Mouse (Mus musculus): ENCODE measurements around the gene Capzb. TPM values are rescaled to one million over a fixed set of nuclear protein-coding genes. Genes with fewer than 3 reads are reported as not detected.
A peak's percentile ranks its signal among the peaks of the same experiment; 100 is the strongest.

The Capzb gene
- polyA plus RNA-seq (2015; fragmentation: Nextera tagmentation; extraction: Ambion mirVana), result 340 and 343 TPM in 2 replicates

DNA sequence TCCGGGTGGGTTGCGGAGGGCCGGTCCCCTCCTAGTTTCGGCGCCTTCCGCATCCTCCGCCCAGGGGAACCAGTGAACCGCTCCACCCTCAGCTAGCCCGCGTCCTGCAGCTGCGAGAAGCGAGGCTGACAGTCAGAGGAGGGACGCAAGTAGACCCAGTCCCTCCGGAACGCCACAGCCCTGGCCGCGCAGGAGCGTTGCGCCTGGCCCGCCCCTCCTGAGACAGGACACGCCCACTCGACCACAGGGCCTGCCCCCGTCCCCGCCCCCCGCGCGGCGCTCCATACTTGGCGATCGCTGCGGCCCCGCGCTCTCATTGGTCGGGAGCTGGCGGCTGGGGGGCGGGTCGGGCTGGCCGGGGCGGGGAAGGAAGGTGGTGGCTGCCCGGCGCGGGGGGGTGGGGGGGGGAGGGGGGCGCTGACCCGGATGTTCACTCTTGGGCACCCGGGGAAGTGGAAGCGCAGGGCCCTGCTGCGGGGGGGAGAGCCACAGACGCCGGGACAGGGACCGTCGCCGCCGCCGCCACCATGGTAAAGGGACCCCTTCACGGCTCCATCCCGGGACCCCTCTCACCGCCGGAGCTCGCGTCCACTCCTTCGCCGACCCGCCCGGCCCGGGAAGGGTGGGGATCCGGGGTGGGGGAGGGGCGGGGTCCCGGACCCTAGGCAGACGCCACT lies at the start of gene Capzb:
Gene Capzb (plus strand): TSS at position 401 of the 677 bp plus-strand sequence.
- Histone ChIP-seq H3K36me3 (no peaks in the 10 kb centered on the region), H3K4me2 (peak within 1 kb of the TSS; percentile 100), H3K9me3 (no peaks in the 10 kb centered on the region), H3K9ac (peak within 1 kb of the TSS; percentile 97), H3K27ac (peak within 1 kb of the TSS; percentile 93), H3K27me3 (no peaks in the 10 kb centered on the region), H3K4me3 (peak within 1 kb of the TSS; percentile 99), H3K4me1 (replicated peaks) (peaks cover 57% of the 10 kb centered on the region)
- ATAC-seq (ENCODE audit: low FRiP score), result peak; percentile 97
- under 1% methylated on average over 35 of the region's 69 CpGs for WGBS

DNA sequence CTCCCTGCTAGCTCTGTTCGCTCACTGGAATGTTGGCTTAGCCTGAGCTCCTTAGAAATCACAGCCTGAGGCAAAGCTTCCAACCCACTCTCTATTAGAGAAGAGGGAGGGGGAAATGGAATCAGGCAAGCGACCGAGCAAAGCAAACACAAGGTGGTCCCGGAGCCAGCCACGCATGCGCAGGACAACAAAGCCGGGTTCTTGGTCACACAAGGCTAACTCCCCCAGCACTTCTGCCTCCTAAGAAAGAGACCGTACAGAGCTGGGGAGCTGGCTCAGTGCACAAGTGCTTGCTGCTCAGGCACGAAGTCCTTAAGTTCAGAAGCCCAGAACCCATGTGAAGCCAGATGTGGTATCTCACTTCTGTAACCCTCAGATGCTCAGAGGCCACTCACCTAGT lies 49.7 kb upstream of the Capzb start:
- Histone ChIP-seq H3K4me2 (no peak overlapping the region), H3K27ac (no peak overlapping the region), H3K9me3 (peaks cover 7% of the 10 kb centered on the region), H3K4me3 (no peak overlapping the region), H3K4me1 (replicated peaks) (no peaks in the 10 kb centered on the region), H3K9ac (no peak overlapping the region), H3K27me3 (no peaks in the 10 kb centered on the region), H3K36me3 (no peaks in the 10 kb centered on the region)
- 50% methylated on average over 9 of the region's 9 CpGs for WGBS
- no peak for ATAC-seq (ENCODE audit: low FRiP score)

DNA sequence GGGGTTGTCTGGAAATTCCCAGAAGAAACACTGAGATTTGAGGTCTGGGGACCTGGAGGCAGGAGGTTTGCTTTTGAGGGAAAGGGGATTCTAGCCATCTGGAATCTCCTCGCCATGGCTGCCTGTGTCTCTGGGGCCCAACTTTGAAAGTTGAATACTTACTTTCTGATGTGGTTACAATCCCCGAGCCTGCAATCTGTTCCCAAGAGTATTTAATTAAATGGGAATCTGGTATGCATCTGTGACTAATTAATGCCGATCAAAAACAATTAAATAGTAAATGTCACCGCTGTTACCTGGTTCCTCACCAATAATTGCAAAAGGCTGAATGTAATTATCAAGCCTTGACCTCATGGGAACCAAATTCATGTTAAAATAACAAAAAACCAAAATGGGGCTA lies 48.1 kb upstream of the Capzb start:
- ATAC-seq (ENCODE audit: low FRiP score), result no peak
- H3K9me3 ChIP-seq, result peaks cover 18% of the 10 kb centered on the region
- H3K4me2 ChIP-seq, result no peak overlapping the region
- 62% methylated on average over 4 of the region's 4 CpGs for WGBS
- no peaks in the 10 kb centered on the region for H3K4me1 ChIP-seq (replicated peaks)
- no peaks in the 10 kb centered on the region for H3K36me3 ChIP-seq
- no peaks in the 10 kb centered on the region for H3K27me3 ChIP-seq
- H3K9ac ChIP-seq, result no peak overlapping the region
- no peak overlapping the region for H3K4me3 ChIP-seq
- no peak overlapping the region for H3K27ac ChIP-seq

DNA sequence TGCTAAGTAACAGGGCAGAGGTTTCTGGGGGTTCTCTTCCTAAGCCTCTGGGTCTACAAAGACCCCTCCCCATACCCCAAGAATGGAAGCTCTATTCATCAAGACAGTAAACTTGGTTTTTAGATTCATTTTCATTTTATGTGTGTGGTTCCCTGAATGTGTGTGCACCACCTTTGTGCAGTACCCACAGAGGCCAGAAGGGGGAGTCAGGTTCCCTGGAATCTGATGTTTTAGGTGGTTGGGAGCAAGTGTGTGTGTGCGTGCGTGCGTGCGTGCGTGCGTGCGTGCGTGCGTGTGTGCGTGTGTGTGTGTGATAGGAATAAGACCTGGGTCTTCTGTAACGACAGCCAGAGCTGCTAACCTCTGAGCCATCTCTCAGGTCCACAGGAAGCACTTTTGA lies 47.5 kb upstream of the Capzb start:
- H3K4me2 ChIP-seq, result no peak overlapping the region
- no peaks in the 10 kb centered on the region for H3K27me3 ChIP-seq
- H3K27ac ChIP-seq, result no peak overlapping the region
- 95% methylated on average over 11 of the region's 11 CpGs for WGBS
- H3K4me1 ChIP-seq (replicated peaks), result no peaks in the 10 kb centered on the region
- no peak overlapping the region for H3K9ac ChIP-seq
- H3K4me3 ChIP-seq, result no peak overlapping the region
- ATAC-seq (ENCODE audit: low FRiP score), result no peak
- no peaks in the 10 kb centered on the region for H3K36me3 ChIP-seq
- H3K9me3 ChIP-seq, result peaks cover 18% of the 10 kb centered on the region

DNA sequence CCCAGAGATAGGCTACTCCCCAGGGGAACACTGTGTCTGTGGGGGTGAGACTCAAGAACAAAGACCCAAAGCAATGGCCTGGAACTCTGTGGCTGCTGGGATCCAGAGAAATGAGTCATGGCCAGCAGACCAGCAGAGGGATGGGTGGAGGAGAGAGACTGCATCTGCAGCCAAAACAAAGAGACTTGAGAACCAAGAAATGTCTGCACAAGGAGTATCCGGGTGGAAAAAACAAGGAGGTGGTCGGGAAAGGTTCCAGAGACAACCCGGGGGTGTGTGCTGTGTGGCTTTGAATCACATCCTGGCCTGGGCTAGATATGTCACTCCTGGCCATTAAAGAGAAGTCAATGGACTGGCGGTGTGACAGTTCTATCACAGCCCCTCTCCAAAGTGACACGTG lies 45.9 kb upstream of the Capzb start:
- 87% methylated on average over 5 of the region's 5 CpGs for WGBS
- no peak overlapping the region for H3K4me2 ChIP-seq
- no peak for ATAC-seq (ENCODE audit: low FRiP score)

DNA sequence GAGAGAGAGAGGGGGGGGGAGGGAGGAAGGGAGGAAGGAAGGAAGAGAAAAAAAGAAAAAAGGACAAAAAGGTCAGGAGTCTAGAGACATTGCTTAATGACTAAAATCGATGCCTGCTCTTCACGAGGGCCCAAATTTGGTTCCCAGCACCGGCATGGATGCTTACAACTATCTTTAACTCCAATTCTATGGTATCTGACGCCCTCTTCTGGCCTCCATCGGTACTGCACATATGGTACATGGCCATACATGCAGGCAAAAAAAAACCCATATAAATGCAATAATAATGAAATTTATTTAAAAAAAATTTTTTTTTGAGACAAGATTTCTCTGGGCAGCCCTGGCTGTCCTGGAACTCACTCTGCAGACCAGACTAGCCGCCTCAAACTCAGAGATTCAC lies 41.3 kb upstream of the Capzb start:
- H3K9ac ChIP-seq, result no peak overlapping the region
- H3K4me3 ChIP-seq, result no peak overlapping the region
- H3K9me3 ChIP-seq, result peaks cover 18% of the 10 kb centered on the region
- no peaks in the 10 kb centered on the region for H3K4me1 ChIP-seq (replicated peaks)
- no peak for ATAC-seq (ENCODE audit: low FRiP score)
- H3K27me3 ChIP-seq, result no peaks in the 10 kb centered on the region
- no peaks in the 10 kb centered on the region for H3K36me3 ChIP-seq
- no peak overlapping the region for H3K4me2 ChIP-seq
- H3K27ac ChIP-seq, result no peak overlapping the region
- 72% methylated on average over 6 of the region's 6 CpGs for WGBS

More for the DNA sequence above, 45.9 kb upstream of the Capzb start:
- Histone ChIP-seq H3K27ac (no peak overlapping the region), H3K36me3 (no peaks in the 10 kb centered on the region), H3K9me3 (peaks cover 18% of the 10 kb centered on the region), H3K9ac (no peak overlapping the region), H3K27me3 (no peaks in the 10 kb centered on the region), H3K4me1 (replicated peaks) (no peaks in the 10 kb centered on the region), H3K4me3 (no peak overlapping the region)

DNA sequence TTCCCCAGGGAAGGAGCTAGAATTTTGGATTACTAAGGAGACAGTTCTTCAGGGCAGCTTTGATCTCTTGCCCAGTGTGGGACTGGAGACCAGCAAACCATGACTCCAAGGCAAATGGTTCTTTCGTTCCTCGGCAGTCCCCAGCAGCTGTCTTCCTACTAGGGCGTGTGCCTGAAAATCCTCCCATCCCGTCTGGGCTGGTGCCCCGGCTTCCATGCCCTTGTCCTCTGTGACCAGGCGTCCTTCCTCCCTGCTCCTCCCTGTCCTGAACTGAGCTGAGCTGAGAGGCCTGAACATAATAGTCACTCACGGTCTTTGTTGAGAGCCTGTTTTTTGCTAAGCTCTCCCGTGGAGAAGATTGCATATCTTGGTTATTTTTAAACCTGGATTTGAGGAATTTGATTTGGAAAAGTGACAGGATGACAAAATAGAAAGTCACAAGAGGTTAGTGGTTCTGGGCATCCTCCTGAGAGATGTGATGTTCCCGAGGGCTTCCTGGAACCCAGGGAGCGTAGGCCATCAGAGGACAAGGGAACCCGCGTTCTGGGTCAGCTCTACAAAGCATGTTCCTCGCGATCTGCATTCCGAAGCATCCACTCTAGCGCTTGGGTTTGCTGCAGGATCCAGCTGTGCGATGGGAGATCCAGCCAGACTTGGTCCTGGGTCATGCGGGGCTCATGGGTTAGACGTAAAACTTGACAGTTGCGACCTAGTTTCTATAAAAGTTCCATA lies 38.0 kb upstream of the Capzb start:
- ATAC-seq (ENCODE audit: low FRiP score), result no peak
- 77% methylated on average over 20 of the region's 20 CpGs for WGBS

DNA sequence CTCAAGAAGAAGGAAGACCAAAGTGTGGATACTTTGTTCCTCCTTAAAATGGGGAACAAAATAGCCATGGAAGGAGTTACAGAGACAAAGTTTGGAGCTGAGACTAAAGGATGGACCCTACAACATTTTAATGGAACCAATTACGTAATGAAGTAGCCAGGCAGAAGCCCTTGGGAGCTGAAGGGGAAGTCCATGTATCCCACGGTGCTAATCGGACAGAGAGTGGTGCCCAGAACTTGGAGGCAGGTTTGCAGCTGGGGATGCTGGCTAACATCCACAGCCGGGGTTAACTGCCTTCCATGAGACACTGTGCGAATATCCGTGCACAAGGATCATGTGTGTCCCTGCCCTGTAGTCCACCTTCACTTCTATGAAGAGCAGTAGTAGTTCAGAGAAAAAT lies 36.2 kb upstream of the Capzb start:
- Histone ChIP-seq H3K27ac (no peak overlapping the region), H3K4me3 (no peak overlapping the region), H3K27me3 (no peaks in the 10 kb centered on the region), H3K9ac (no peak overlapping the region), H3K36me3 (no peaks in the 10 kb centered on the region), H3K4me1 (replicated peaks) (no peaks in the 10 kb centered on the region), H3K4me2 (no peak overlapping the region), H3K9me3 (no peaks in the 10 kb centered on the region)
- ATAC-seq (ENCODE audit: low FRiP score), result no peak
- 88% methylated on average over 6 of the region's 6 CpGs for WGBS

More for the DNA sequence above, 38.0 kb upstream of the Capzb start:
- no peak overlapping the region for H3K4me3 ChIP-seq
- no peak overlapping the region for H3K27ac ChIP-seq
- H3K4me2 ChIP-seq, result no peak overlapping the region
- H3K9me3 ChIP-seq, result no peaks in the 10 kb centered on the region
- H3K27me3 ChIP-seq, result no peaks in the 10 kb centered on the region
- no peaks in the 10 kb centered on the region for H3K4me1 ChIP-seq (replicated peaks)
- H3K9ac ChIP-seq, result no peak overlapping the region
- no peaks in the 10 kb centered on the region for H3K36me3 ChIP-seq

DNA sequence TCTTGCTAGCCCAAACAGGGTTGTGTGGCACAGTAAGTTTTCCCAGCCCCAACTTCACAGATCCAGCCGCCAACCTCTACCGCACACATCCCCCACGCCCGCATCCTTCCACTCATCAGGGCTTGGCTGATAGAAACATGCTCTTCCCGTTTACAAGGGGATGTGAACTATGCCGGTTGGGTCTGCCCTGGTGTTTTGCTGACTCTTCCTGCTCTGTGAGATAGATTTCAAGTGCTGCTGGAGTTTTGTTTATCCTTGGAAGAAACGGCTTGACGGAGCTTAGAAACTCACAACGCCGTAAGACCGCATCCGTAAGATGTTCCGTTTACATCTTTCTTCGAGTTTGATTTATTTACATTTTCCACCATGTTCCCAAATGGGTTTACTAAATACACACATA lies 34.3 kb upstream of the Capzb start:
- Histone ChIP-seq H3K27me3 (no peaks in the 10 kb centered on the region), H3K4me3 (no peak overlapping the region), H3K9ac (no peak overlapping the region), H3K36me3 (no peaks in the 10 kb centered on the region), H3K27ac (no peak overlapping the region), H3K4me1 (replicated peaks) (no peaks in the 10 kb centered on the region), H3K9me3 (no peaks in the 10 kb centered on the region), H3K4me2 (no peak overlapping the region)
- 91% methylated on average over 14 of the region's 14 CpGs for WGBS
- no peak for ATAC-seq (ENCODE audit: low FRiP score)

DNA sequence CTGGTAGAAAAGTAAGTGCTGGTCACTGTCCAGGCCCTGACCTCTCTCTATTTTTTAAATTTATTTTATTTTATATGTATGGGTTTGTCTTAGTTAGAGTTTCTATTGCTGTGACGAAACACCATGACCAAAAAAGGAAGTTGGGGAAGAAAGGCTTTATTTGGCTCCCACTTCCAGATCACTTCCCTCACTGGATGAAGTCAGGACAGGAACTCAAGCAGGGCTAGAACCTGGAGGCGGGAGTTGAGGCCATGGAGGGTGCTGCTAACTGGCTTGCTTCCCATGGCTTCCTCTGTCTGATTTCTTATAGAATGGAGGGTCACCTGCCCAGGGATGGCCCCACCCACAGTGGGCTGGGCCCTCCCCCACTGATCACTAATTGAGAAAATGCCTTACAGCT lies 31.6 kb upstream of the Capzb start:
- Histone ChIP-seq H3K27ac (no peak overlapping the region), H3K36me3 (no peaks in the 10 kb centered on the region), H3K4me2 (no peak overlapping the region), H3K9me3 (no peaks in the 10 kb centered on the region), H3K9ac (no peak overlapping the region), H3K27me3 (no peaks in the 10 kb centered on the region), H3K4me3 (no peak overlapping the region), H3K4me1 (replicated peaks) (no peaks in the 10 kb centered on the region)
- 73% methylated on average over 2 of the region's 2 CpGs for WGBS
- ATAC-seq (ENCODE audit: low FRiP score), result no peak

DNA sequence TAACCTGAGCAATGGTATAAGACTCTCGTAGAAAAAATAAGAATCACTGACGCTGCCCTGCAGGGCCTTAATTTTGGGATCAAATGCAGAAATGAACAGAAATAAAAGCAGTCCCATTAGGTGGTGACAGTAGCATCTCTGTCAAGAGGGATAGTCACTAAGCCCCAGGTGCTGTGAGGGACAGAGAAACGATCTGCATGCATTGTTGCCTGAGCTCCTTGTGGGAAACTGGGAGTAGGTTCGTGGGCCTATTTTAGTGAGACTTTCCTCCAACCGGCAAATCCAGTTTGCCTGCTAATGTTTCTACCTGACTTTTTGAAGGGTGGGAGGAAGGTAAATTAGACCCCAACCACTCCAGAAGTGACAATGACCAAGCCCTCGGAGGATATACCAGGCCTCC lies 28.6 kb upstream of the Capzb start:
- Histone ChIP-seq H3K9ac (no peak overlapping the region), H3K4me3 (no peak overlapping the region), H3K27me3 (no peaks in the 10 kb centered on the region), H3K9me3 (no peaks in the 10 kb centered on the region), H3K4me1 (replicated peaks) (no peaks in the 10 kb centered on the region), H3K4me2 (no peak overlapping the region), H3K27ac (no peak overlapping the region), H3K36me3 (no peaks in the 10 kb centered on the region)
- 89% methylated on average over 6 of the region's 6 CpGs for WGBS
- no peak for ATAC-seq (ENCODE audit: low FRiP score)

DNA sequence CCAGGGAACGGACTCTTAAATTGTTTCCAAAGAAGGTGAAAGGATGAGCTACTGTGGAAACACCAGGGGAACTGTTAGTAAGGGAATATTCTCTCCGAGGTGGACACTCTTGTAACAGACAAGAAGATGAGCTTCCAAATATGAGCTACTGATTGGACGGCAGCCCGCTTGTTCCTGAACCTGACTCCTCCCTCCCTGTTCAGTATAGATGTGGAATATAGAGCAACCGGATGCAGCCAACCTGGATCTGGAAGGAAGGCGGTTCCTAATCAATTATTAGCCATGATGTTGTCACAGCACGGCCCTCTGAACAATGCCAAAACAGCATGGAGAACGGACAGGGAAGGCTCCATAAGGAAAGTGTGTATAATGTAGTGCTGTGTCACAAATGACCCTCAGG lies 27.4 kb upstream of the Capzb start:
- WGBS, result 86% methylated on average over 8 of the region's 8 CpGs
- no peak for ATAC-seq (ENCODE audit: low FRiP score)

DNA sequence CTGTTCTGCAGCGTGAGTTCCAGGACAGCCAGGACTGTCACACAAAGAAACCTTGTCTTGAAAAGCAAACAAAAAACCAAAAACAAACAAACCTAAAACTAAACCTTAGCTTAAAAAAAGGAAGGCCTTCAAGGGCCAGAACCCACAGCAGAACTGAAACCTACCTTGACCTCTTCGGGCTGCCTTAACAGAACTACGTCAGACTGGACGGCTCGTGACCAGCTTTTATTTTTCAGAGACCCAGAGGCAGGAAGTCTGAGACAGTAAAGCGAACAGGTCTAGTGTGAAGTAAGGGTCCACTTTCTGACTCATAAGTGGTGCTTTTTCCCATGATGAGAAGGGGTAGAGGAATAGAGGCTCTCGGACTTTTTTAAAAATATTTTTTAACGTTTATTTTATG lies 26.5 kb upstream of the Capzb start:
- Histone ChIP-seq H3K36me3 (no peaks in the 10 kb centered on the region), H3K4me1 (replicated peaks) (no peaks in the 10 kb centered on the region), H3K4me2 (no peak overlapping the region), H3K4me3 (no peak overlapping the region), H3K27me3 (no peaks in the 10 kb centered on the region), H3K27ac (no peak overlapping the region), H3K9me3 (no peaks in the 10 kb centered on the region), H3K9ac (no peak overlapping the region)
- 88% methylated on average over 8 of the region's 8 CpGs for WGBS
- ATAC-seq (ENCODE audit: low FRiP score), result no peak

More for the DNA sequence above, 27.4 kb upstream of the Capzb start:
- no peaks in the 10 kb centered on the region for H3K27me3 ChIP-seq
- H3K27ac ChIP-seq, result no peak overlapping the region
- no peaks in the 10 kb centered on the region for H3K4me1 ChIP-seq (replicated peaks)
- H3K9ac ChIP-seq, result no peak overlapping the region
- no peaks in the 10 kb centered on the region for H3K36me3 ChIP-seq
- no peaks in the 10 kb centered on the region for H3K9me3 ChIP-seq
- H3K4me2 ChIP-seq, result no peak overlapping the region
- no peak overlapping the region for H3K4me3 ChIP-seq
